Mouse (Mus musculus) thymus, postnatal 14 days (tissue): ENCODE data around the gene Capn6.

Experiments
- DNase-seq: peaks from one replicate; pipeline ENCODE4 v3.0.0; 2021

Capn6 gene

GRCm38 (mm10) chrX:143827212-143827611 is at the start of gene Capn6:
Capn6 (minus strand) TSS chrX:143827414.
- no peak for DNase-seq

DNA sequence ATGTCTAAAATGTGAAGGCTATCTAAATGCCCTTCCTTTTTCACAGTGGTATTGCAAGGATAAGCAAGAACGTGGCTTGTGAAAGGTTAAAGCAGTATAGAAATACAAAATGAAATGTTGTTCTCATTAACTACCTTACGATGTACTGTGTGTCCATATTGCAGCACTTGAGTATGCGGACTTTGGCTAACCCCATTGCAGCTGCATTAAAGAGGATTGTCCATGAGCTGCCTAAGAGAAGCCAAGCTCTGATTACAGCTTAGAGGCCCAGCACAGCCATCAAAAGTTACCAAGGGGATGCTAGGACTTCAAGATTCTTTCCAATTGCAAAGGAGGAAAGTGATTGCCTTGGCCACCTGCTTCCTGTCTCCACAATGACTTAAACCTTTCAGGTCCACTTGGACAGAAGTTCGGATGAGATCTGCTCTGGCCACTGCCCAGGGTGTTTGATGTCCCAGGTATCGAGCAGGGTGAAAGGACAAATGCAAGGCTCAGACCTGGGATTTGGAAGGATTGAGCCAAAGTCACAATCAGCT is 40.0 kb upstream of the Capn6 start:
- DNase-seq = no peak

DNA sequence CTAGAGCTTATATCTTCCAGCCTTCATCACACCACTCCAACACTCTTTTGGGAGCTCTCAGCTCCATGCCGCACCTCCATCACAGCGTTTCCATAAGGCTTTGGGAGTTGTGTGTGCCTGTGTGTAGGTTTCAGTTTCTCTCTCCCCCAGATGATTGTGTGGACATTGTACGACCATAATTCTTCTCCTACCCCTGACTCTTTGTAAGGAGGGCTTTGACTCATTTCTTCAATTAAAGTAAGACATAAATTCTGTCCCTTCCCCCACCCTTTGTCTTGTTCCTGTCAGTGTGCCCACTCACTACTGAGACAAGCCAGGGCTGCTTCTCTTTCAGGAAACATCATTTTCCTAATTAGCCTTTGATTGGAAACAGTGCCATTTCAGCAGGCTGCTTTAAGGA is 24.1 kb upstream of the Capn6 start:
- no peak for DNase-seq

DNA sequence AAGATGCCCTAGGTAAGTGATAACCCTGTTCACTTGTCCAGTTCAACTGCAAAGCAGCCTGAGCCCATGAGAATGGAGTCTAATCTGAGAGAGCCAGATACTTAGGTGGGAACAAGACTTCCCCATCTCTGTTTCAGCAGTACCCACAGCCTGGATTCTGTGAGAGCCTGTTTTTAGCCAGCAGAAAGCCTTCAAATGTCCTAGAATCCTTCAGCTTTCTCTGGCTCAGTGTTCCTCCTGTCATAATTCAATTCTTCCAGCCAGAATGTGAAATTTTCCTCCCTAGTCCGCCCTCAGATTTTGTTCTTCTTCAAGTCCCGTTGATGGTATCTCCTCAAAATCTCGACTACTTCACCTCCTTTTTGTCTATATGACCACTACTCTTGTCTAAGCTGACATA is 22.8 kb upstream of the Capn6 start:
- no peak for DNase-seq

- no peak for DNase-seq
Measured at GRCm38 (mm10) chrX:143846637-143847036, 19.4 kb upstream of the Capn6 start.

- DNase-seq = no peak
Measured at GRCm38 (mm10) chrX:143826521-143826920, 693 bp downstream of the Capn6 start.

GRCm38 (mm10) chrX:143818961-143819360 is 8.3 kb downstream of the Capn6 start:
- no peak for DNase-seq

DNA sequence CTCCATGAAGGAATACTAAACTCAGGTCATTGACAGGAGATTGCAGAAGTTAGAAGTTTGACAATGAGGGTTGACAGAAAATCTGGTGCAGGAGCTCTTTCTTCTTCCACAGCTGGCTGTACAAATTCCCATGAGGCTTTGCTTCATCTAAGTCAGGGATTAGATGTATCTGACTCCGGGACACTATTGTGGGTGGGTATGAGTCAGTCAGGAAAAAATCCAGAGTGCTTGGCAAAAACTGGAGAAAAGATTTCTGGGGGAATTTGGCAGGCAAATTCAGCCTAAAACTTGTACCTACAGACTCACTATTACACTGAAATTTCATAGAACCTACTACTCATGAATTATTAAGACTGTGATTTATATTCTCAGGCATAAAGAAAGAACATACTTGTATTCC is 11.3 kb downstream of the Capn6 start:
- no peak for DNase-seq

DNA sequence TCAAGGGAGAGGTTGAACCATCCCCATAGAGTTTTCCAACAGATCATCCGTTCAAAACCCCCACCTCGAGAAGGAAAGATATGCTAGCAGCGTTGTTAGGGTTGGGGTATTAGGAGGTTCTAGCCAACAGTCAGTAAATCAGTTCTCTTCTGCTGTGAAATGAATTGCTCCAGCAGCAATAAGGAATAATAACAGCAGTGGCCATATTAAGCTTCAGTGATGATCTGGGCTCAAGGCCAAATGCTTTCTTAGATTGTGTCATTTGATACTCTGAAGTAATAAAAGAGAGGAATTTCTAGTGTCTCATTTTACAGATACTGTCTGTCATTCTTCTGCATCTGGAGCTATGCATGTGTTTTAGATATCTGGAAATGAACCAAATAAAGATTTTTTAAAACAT is 64.7 kb downstream of the Capn6 start:
- DNase-seq = no peak
